Mouse (Mus musculus): ENCODE results near the gene Uhrf1bp1. TPM values are rescaled to one million over a fixed set of nuclear protein-coding genes. Genes with fewer than 3 reads are reported as not detected.

The Uhrf1bp1 gene
- polyA plus RNA-seq, 1 experiment from 2014 or later = 1.6 TPM

GRCm38 (mm10) chr17:27839469-27840252 lies 16.6 kb upstream of the Uhrf1bp1 start:
- peak; percentile 96 for DNase-seq (ENCODE audit: low spot score)

- no peak for DNase-seq (ENCODE audit: low spot score)
Measured at GRCm38 (mm10) chr17:27848351-27848750, 7.9 kb upstream of the Uhrf1bp1 start.

- DNase-seq (ENCODE audit: low spot score) = no peak
Measured at GRCm38 (mm10) chr17:27851076-27851475, 5.2 kb upstream of the Uhrf1bp1 start.

- DNase-seq (ENCODE audit: low spot score) = peak; percentile 21
Measured at GRCm38 (mm10) chr17:27856798-27857648, 782 bp downstream of the Uhrf1bp1 start.

GRCm38 (mm10) chr17:27857649-27858475 lies 1.6 kb downstream of the Uhrf1bp1 start:
- no peak for DNase-seq (ENCODE audit: low spot score)

- DNase-seq (ENCODE audit: low spot score) = no peak
Measured at GRCm38 (mm10) chr17:27859131-27859530, 2.9 kb downstream of the Uhrf1bp1 start.

GRCm38 (mm10) chr17:27865461-27865860 lies 9.2 kb downstream of the Uhrf1bp1 start:
- DNase-seq (ENCODE audit: low spot score) = no peak

GRCm38 (mm10) chr17:27866737-27867136 lies 10.5 kb downstream of the Uhrf1bp1 start:
- DNase-seq (ENCODE audit: low spot score) = no peak

GRCm38 (mm10) chr17:27871851-27872250 lies 15.6 kb downstream of the Uhrf1bp1 start:
- DNase-seq (ENCODE audit: low spot score) = no peak

- no peak for DNase-seq (ENCODE audit: low spot score)
Measured at GRCm38 (mm10) chr17:27873583-27873982, 17.3 kb downstream of the Uhrf1bp1 start.

- no peak for DNase-seq (ENCODE audit: low spot score)
Measured at GRCm38 (mm10) chr17:27874510-27874909, 18.3 kb downstream of the Uhrf1bp1 start.

- no peak for DNase-seq (ENCODE audit: low spot score)
Measured at GRCm38 (mm10) chr17:27881518-27881917, 25.3 kb downstream of the Uhrf1bp1 start.

- DNase-seq (ENCODE audit: low spot score) = no peak
Measured at GRCm38 (mm10) chr17:27883129-27883528, 26.9 kb downstream of the Uhrf1bp1 start.

- no peak for DNase-seq (ENCODE audit: low spot score)
Measured at GRCm38 (mm10) chr17:27883994-27884393, 27.8 kb downstream of the Uhrf1bp1 start.

- DNase-seq (ENCODE audit: low spot score) = no peak
Measured at GRCm38 (mm10) chr17:27886499-27887210, 30.4 kb downstream of the Uhrf1bp1 start.

GRCm38 (mm10) chr17:27907512-27908205 lies 51.4 kb downstream of the Uhrf1bp1 start:
- DNase-seq (ENCODE audit: low spot score) = peak; percentile 88

GRCm38 (mm10) chr17:27908206-27908887 lies 52.1 kb downstream of the Uhrf1bp1 start:
- DNase-seq (ENCODE audit: low spot score) = peak; percentile 62

GRCm38 (mm10) chr17:27908888-27909621 lies 52.8 kb downstream of the Uhrf1bp1 start, which contains the start of gene Anks1:
Gene Anks1 (plus strand): TSS chr17:27909306.
- DNase-seq (ENCODE audit: low spot score) = peak; percentile 92

Measured in thymus, postnatal 0 days (tissue).